Mouse (Mus musculus) C2C12 (cell line): ENCODE measurements around the gene Ddx56. TPM values are rescaled to one million over a fixed set of nuclear protein-coding genes. Genes with fewer than 3 reads are reported as not detected.

Experiments
- H3K27me3 ChIP-seq: one replicate; pipeline ENCODE4 v1.6.1; 2011; ENCODE audit not compliant: control insufficient read depth, insufficient read depth, insufficient read length
- H3K36me3 ChIP-seq: one replicate; pipeline ENCODE4 v1.6.1; 2011; ENCODE audit not compliant: control insufficient read depth, insufficient read depth
- H3K4me3 ChIP-seq: one replicate; pipeline ENCODE4 v1.5.1; 2011; ENCODE audit warnings: mild to moderate bottlenecking, control low read depth; ENCODE audit not compliant: poor library complexity, insufficient read depth, severe bottlenecking
- H3K79me2 ChIP-seq: one replicate; pipeline ENCODE4 v1.6.1; 2011; ENCODE audit not compliant: control insufficient read depth, insufficient read depth
- H3K79me3 ChIP-seq: one replicate; pipeline ENCODE4 v1.6.1; 2011; ENCODE audit warnings: low read depth, control low read depth
- H3ac ChIP-seq: one replicate; pipeline ENCODE3; 2011; ENCODE audit warnings: low read depth; ENCODE audit not compliant: control insufficient read depth, insufficient read length
- CEBPB ChIP-seq: IDR thresholded peaks from one replicate; pipeline ENCODE4 v1.6.1; 2011; ENCODE audit warnings: low read depth, mild to moderate bottlenecking, control low read depth, moderate library complexity
- CTCF ChIP-seq: IDR thresholded peaks from one replicate; pipeline ENCODE4 v1.5.1; 2011; ENCODE audit not compliant: control insufficient read depth, insufficient read depth, insufficient read length
- FOSL1 ChIP-seq: IDR thresholded peaks from one replicate; pipeline ENCODE4 v1.8.0; 2011; ENCODE audit warnings: mild to moderate bottlenecking, low read length; ENCODE audit not compliant: poor library complexity, insufficient read depth, severe bottlenecking
- MAX ChIP-seq: IDR thresholded peaks from one replicate; pipeline ENCODE4 v1.6.1; 2011; ENCODE audit warnings: mild to moderate bottlenecking, control low read depth
- MYOD1 ChIP-seq: IDR thresholded peaks from one replicate; pipeline ENCODE4 v1.6.1; 2011; ENCODE audit warnings: low read depth; ENCODE audit not compliant: control insufficient read depth, insufficient read length
- MYOG ChIP-seq: IDR thresholded peaks from one replicate; pipeline ENCODE4 v1.6.1; 2011; ENCODE audit not compliant: control insufficient read depth, insufficient read length; ENCODE audit errors: extremely low read depth
- USF1 ChIP-seq: IDR thresholded peaks from one replicate; pipeline ENCODE4 v1.6.1; 2011; ENCODE audit warnings: low read depth, mild to moderate bottlenecking, control low read depth, moderate library complexity
- long read RNA-seq, 2 experiments: library from polyadenylated mRNA; unstranded; transcript quantifications; one replicate each; pipeline ENCODE4 v2.0.0; 2019 to 2020
- polyA plus RNA-seq: library from polyadenylated mRNA; unstranded; fragments of >200 nt; fragmentation: generic; extraction: Trizol; gene quantifications from one replicate; pipeline ENCODE4 v1.2.1, GENCODE M21; 2012; ENCODE audit warnings: missing spikeins

The Ddx56 gene
- 77.3 TPM for polyA plus RNA-seq
- long read RNA-seq, experiment 1, transcript Ddx56-201 (14 exons, 1,956 nt): major isoform, 66 of 89 reads
- long read RNA-seq, experiment 1, partial matches to known transcripts: 10 of 89 reads
- long read RNA-seq, experiment 1, other reads (novel, unspliced or antisense): 13 of 89 reads
- long read RNA-seq, experiment 2, transcript Ddx56-201 (14 exons, 1,956 nt): major isoform, 753 of 865 reads
- long read RNA-seq, experiment 2, partial matches to known transcripts: 18 of 865 reads
- long read RNA-seq, experiment 2, other reads (novel, unspliced or antisense): 94 of 865 reads

DNA sequence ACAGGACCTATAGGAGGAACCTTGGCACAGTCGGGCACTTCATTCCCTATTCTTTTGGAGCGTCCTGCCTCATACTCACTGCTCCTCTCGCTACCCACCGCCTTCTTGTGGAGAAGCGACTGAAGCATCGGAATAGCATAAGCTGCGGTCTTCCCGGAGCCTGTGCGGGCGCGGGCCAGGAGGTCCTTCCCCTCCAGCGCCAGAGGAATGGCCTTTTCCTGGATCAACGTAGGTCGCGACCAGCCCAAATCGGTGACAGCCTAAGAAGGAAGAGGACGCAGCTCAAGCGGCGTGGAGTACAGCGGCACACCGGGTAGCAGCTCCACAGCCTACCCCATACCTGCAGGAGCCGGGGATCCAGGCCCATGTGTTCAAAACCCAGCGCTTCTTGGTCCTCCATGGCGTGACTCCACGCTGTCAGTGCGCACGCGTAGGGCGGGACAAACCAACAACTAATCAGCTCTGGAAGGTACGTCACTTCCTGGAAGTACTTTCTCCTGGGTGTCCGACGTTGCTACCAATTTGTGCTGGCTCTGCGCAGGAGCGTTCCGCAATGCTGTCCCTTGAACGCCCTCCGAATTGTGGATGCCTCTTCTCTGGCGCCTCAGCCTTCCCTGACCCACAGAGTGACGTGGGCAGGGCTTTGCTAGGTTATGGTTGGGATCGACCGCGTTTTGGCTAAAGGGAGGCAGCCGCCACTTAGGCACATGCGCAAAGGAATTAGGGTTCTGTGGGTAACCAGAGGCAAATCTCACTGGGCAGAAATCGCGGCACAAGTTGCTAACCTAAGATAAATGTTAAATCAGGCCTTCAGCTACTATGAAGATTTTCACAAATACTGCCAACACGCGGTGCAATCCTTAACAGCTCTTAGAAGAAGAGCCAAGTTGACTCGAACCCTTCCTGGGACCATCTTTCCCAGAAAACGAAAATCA, at the start of gene Ddx56:
TSS of gene Ddx56 (minus strand) at position 453 of the 935 bp plus-strand sequence.
- H3K36me3 ChIP-seq: peaks cover 58% of the 10 kb centered on the region
- TF ChIP-seq CEBPB (no peak), MAX (peak; percentile 82)
- H3K27me3 ChIP-seq: no peaks in the 10 kb centered on the region
- peaks cover 24% of the 10 kb centered on the region for H3K79me3 ChIP-seq
- peak within 1 kb of the TSS; percentile 95 for H3K4me3 ChIP-seq
- peaks cover 42% of the 10 kb centered on the region for H3K79me2 ChIP-seq
- peak within 1 kb of the TSS; percentile 99 for H3ac ChIP-seq

DNA sequence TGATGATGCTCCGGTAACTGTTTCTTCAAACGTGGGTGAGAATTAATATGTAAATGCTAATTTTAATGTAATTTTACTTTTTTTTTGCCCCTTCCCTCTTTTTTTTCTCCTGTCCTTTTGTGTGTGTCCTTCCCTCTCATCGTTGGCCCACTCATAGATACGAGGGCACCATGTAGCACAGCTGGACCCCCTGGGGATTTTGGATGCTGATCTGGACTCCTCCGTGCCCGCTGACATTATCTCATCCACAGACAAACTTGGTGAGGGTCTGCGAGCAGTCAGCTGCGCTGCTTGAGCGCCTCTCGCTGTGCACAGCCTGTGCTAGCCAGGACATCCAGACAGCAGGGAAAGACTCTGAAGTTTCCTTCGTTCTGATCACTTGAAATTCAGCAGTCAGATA, 49.2 kb upstream of the Ddx56 start:
- Histone ChIP-seq H3K36me3 (peaks cover 72% of the 10 kb centered on the region), H3ac (no peak overlapping the region)
- TF ChIP-seq USF1 (no peak), FOSL1 (no peak), MAX (no peak), MYOD1 (no peak), CTCF (no peak), CEBPB (no peak), MYOG (no peak)

GRCm38 (mm10) chr11:6313874-6314406, 46.4 kb upstream of the Ddx56 start:
- Histone ChIP-seq H3ac (no peak overlapping the region), H3K36me3 (peaks cover 54% of the 10 kb centered on the region), H3K27me3 (no peaks in the 10 kb centered on the region), H3K4me3 (no peak overlapping the region), H3K79me3 (peaks cover 2% of the 10 kb centered on the region), H3K79me2 (peaks cover 13% of the 10 kb centered on the region)
- no peak for TF ChIP-seq FOSL1
- no peak for TF ChIP-seq MYOD1
- no peak for TF ChIP-seq CTCF
- TF ChIP-seq USF1: no peak

More for the DNA sequence above, 49.2 kb upstream of the Ddx56 start:
- Histone ChIP-seq H3K79me2 (no peaks in the 10 kb centered on the region), H3K4me3 (no peak overlapping the region), H3K27me3 (no peaks in the 10 kb centered on the region), H3K79me3 (no peaks in the 10 kb centered on the region)

GRCm38 (mm10) chr11:6308181-6308580, 40.6 kb upstream of the Ddx56 start:
- peaks cover 11% of the 10 kb centered on the region for H3K79me3 ChIP-seq
- H3K36me3 ChIP-seq: peaks cover 43% of the 10 kb centered on the region
- peaks cover 47% of the 10 kb centered on the region for H3K79me2 ChIP-seq
- TF ChIP-seq MYOD1 (no peak), CEBPB (no peak), MAX (no peak), FOSL1 (no peak), USF1 (no peak), CTCF (no peak), MYOG (no peak)
- no peak overlapping the region for H3K4me3 ChIP-seq
- no peaks in the 10 kb centered on the region for H3K27me3 ChIP-seq
- H3ac ChIP-seq: no peak overlapping the region

DNA sequence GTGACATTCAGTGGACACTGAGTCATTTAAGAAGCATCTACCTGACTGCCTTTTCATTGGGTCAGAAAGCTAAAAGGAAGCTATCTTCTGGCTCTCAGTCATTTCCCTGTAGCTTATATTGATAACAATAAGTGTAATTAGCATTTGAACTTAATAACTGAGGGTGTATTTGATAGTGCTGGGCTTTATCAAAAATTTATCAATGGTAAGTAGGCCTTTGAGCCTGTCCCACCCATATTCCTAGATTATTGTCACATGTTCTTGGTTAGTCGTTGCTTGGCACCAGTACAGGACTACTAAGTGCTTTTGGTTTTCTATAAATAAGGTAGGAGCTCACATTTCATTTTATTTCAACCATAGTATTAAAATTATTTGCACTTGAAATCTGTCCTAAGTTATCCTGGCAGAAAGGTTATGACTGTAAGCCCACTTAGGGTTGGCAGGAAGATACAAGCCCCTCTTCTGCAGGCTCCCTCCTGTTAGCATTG, 38.4 kb upstream of the Ddx56 start:
- Histone ChIP-seq H3K36me3 (peaks cover 64% of the 10 kb centered on the region), H3K79me2 (peaks cover 58% of the 10 kb centered on the region)
- TF ChIP-seq CTCF: no peak
- no peak for TF ChIP-seq MYOG
- TF ChIP-seq USF1: no peak
- TF ChIP-seq MAX: no peak
- no peak for TF ChIP-seq MYOD1
- no peak for TF ChIP-seq FOSL1
- no peak for TF ChIP-seq CEBPB

More for the DNA sequence above, 38.4 kb upstream of the Ddx56 start:
- no peak overlapping the region for H3K4me3 ChIP-seq
- H3ac ChIP-seq: no peak overlapping the region
- no peaks in the 10 kb centered on the region for H3K27me3 ChIP-seq
- H3K79me3 ChIP-seq: peaks cover 11% of the 10 kb centered on the region
